Mouse (Mus musculus) small intestine, adult 2 months (tissue): Measurements from ENCODE around the gene Tmem262.

Experiments used
- CTCF ChIP-seq: fragments of 200-500 bp; IDR thresholded peaks from 2 replicates; pipeline ENCODE4 v1.5.1; 2012; ENCODE audit warnings: low read depth, mild to moderate bottlenecking, control low read depth, inconsistent platforms, low read length, moderate library complexity, mixed read lengths; ENCODE audit not compliant: insufficient replicate concordance, insufficient read length; ENCODE audit errors: extremely low read depth
- POLR2A ChIP-seq: fragments of 200-500 bp; IDR thresholded peaks from 2 replicates; pipeline ENCODE4 v1.6.1; 2012; ENCODE audit warnings: low read depth, mild to moderate bottlenecking, control low read depth, inconsistent platforms, low read length, moderate library complexity

DNA sequence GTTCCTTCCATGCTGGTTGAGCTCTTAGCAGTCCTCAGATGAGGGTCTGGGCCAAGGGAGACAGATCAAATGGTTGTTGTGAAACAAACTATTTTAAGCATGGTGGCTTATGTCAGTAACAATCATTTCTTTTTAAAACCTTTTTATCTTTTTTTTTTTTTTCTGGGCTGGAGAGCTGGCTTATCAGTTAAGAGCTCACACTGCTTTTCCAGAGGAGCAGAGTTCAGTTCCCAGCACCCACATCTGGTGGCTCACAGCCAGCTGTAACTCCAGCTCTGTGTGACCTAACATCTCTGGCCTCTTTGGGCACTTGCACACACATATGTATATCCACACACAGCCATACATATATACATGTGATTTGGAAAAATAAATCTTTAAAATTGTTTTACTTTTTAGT is 42.1 kb upstream of the Tmem262 start:
- TF ChIP-seq CTCF (no peak), POLR2A (no peak)
